Mouse (Mus musculus): ENCODE results near the gene Sult2a3. TPM values are rescaled to one million over a fixed set of nuclear protein-coding genes. Genes with fewer than 3 reads are reported as not detected.

The Sult2a3 gene
- polyA plus RNA-seq (2012; rRNA removed; ENCODE audit: low replicate concordance): not detected in 2 replicates

DNA sequence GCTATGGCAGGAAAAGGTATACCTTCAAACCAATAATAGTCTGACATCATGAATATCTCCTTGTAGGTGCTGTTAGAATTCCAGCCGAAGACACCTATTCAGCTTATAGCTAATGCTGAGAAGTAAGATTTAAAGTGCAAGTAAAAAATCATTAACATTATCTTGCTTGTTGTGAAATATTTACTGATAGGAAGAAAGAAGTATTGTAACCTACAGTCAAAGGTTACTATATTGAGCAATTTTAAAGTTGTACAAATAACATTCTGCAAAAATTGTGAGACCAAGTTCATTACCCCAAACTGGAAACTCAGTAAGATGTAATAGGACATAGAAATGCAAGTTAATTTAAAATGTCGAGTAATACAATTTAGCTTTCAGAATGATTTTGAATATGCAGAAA is at the start of gene Sult2a3:
TSS of gene Sult2a3 (minus strand) at position 101 of the 400 bp plus-strand sequence.

Other genes with a start within 250 kb of the Sult2a3 start
- not detected in 2 replicates for gene Sult2a4, start 133.4 kb downstream of the Sult2a3 start, polyA plus RNA-seq (2012; rRNA removed; ENCODE audit: low replicate concordance)
- not detected in 2 replicates for gene Sult2a6, start 131.8 kb upstream of the Sult2a3 start, polyA plus RNA-seq (2012; rRNA removed; ENCODE audit: low replicate concordance)
- gene Obox8, start 210.5 kb upstream of the Sult2a3 start, polyA plus RNA-seq (2012; rRNA removed; ENCODE audit: low replicate concordance): not detected in 2 replicates